Mouse (Mus musculus): ENCODE measurements around the gene Elf2. TPM values are rescaled to one million over a fixed set of nuclear protein-coding genes. Genes with fewer than 3 reads are reported as not detected.

Elf2 gene
- polyA plus RNA-seq (2012; rRNA removed; ENCODE audit: low replicate concordance): 32.3 and 51.5 TPM in 2 replicates

DNA sequence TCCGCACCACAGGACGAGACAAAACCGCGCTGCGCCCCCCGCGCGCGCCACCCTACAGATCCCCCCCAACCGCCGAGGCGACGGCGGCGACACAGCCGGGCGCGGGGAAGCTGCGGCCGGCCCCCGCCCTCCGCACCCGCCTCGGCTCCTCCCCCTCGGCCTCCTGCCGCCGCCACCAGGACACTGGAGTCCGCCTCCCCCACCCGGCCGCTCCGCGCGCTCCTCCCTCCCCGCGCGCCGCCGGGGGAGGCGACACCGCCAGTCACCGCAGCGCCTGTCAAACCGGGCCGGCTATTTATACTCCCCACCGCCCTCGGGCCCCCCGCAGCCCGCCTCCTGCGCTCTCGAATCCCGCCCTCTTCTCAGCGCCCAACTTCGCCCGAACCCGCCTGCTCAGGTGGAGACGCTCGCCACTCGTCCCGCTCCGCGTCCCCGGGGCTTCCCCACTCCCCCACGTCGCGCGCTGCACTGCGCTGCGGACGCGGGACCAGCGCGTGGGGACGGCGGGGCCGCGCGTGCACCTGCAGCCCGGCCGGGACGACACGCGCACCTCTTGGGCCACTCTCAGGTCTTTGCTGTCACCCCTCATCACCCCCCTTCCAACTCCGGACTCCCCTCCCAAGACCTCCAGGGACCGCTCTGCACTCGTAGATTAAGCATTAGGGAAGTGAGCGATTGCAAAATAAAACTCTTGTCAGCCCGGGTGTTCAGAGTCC, at the start of gene Elf2:
Elf2 (minus strand) TSS at position 112 of the 716 bp plus-strand sequence.

DNA sequence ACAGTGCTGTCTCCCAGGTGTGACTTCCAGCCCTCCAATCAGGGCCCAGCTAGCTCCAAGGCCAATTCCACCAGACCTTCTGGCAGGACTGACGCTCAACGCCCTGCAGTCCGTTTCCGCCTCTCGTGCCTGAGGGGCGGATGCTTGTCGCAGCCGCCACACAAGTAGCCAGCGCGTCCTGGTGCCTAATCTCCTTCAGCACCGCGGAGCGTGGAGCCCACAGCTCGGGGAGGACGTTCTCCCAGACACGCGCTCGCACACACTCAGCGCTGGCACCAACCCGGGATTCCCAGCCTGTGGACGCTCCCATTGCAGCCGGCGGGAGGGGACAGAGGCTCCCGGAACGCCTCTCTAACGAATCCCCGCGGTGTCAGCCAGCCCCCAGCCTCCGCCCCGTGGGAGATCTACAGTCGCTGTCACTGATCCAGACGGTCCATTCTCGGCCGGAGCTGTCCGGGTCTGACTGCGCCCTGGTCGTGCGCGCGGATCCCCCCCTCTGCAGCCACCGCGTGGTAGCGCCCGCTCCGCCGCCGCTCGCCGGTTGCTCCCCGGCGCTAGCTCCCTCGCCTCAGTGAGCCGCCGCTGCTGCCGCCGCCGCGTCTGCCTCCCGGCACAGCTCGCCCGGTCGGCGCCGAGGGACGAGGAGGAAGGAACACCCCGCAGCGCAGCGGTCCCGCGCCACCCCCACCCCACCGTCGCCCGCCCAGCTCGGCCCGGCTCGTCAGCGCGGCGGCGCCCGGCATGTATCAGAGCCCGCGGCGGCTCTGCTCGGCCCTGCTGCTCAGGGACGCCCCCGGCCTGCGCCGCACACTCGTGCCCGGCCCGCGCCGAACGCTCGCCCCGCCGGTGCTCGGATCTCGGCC, 115.9 kb downstream of the Elf2 start, which contains the start of gene Noct:
Noct (plus strand) TSS at position 85 of the 863 bp plus-strand sequence.

Other genes starting within 250 kb of the Elf2 start
- gene Noct, start 116.2 kb downstream of the Elf2 start, polyA plus RNA-seq (2012; rRNA removed; ENCODE audit: low replicate concordance): 15.7 and 28.1 TPM in 2 replicates
- gene Mgarp, start 56.1 kb upstream of the Elf2 start, polyA plus RNA-seq (2012; rRNA removed; ENCODE audit: low replicate concordance): 0.13 and 0.41 TPM in 2 replicates
- 91.2 and 116 TPM in 2 replicates for gene Ndufc1, start 68.3 kb upstream of the Elf2 start, polyA plus RNA-seq (2012; rRNA removed; ENCODE audit: low replicate concordance)
- 4.2 and 6.7 TPM in 2 replicates for gene Naa15, start 74.5 kb upstream of the Elf2 start, polyA plus RNA-seq (2012; rRNA removed; ENCODE audit: low replicate concordance)
- 10.4 and 13.6 TPM in 2 replicates for gene Rab33b, start 143.3 kb upstream of the Elf2 start, polyA plus RNA-seq (2012; rRNA removed; ENCODE audit: low replicate concordance)
- 37.9 and 38.7 TPM in 2 replicates for gene Setd7, start 220.2 kb upstream of the Elf2 start, polyA plus RNA-seq (2012; rRNA removed; ENCODE audit: low replicate concordance)

Data from subcutaneous adipose tissue, adult 2 months (tissue).